In genomic region chr10:58497320-58498284, GRCm38 (mm10) we compare ENCODE assay signal across 8 mouse cellular contexts. TPM values are rescaled to one million over a fixed set of nuclear protein-coding genes. Genes with fewer than 3 reads are reported as not detected.
DNase-seq lines count a peak whose midpoint lies in the region; ATAC-seq and TF ChIP-seq lines count a peak whose summit lies in the region.

Gene Ccdc138, plus strand, starts transcription at chr10:58497948.

- H3K27ac ChIP-seq in forebrain, postnatal 0 days (ENCODE audit: low read depth, low read length) = peak within 1 kb of the TSS; percentile 70
- peak within 1 kb of the TSS; percentile 97 for H3K27ac ChIP-seq in lung, embryonic 15.5 days

- DNase-seq in G1E (ENCODE audit: low spot score) = peak; percentile 68
- DNase-seq in cerebellum, adult 18-20 months = peak; percentile 84 to 85
- peak; percentile 92 for DNase-seq in forebrain, postnatal 0 days
- peak; percentile 94 for DNase-seq in heart, postnatal 4 days
- DNase-seq in layer of hippocampus, adult 8-10 months (ENCODE audit: low spot score in 2 of 2) = peak; percentile 87 to 91
- peak; percentile 85 for DNase-seq in ovary, adult 18-20 months (ENCODE audit: low spot score)
- peak; percentile 93 for DNase-seq in thymus, postnatal 0 days (ENCODE audit: low spot score)

- peaks cover 15% of the 10 kb centered on the region for H3K36me3 ChIP-seq in G1E (replicated peaks)
- peaks cover 16% of the 10 kb centered on the region for H3K36me3 ChIP-seq in forebrain, postnatal 0 days (ENCODE audit: insufficient read depth)
- H3K36me3 ChIP-seq in lung, embryonic 15.5 days = peaks cover 22% of the 10 kb centered on the region

- peak within 1 kb of the TSS; percentile 74 for H3K4me3 ChIP-seq in G1E (ENCODE audit: low read depth, low read length)
- peak within 1 kb of the TSS; percentile 76 for H3K4me3 ChIP-seq in forebrain, postnatal 0 days (ENCODE audit: low read depth, low read length)
- peak within 1 kb of the TSS; percentile 89 for H3K4me3 ChIP-seq in lung, embryonic 15.5 days

- H3K27me3 ChIP-seq in G1E (ENCODE audit: insufficient read depth, low read length) = no peaks in the 10 kb centered on the region
- H3K27me3 ChIP-seq in forebrain, postnatal 0 days (ENCODE audit: insufficient read depth, low read length) = no peaks in the 10 kb centered on the region
- no peaks in the 10 kb centered on the region for H3K27me3 ChIP-seq in lung, embryonic 15.5 days

- H3K9me3 ChIP-seq in G1E (replicated peaks) = no peaks in the 10 kb centered on the region
- H3K9me3 ChIP-seq in forebrain, postnatal 0 days (ENCODE audit: low read length) = no peaks in the 10 kb centered on the region
- H3K9me3 ChIP-seq in lung, embryonic 15.5 days = no peaks in the 10 kb centered on the region

- WGBS in forebrain, postnatal 0 days = 2% methylated on average over 50 of the region's 50 CpGs
- under 1% methylated on average over 50 of the region's 50 CpGs for WGBS in lung, embryonic 15.5 days

- H3K4me1 ChIP-seq in G1E (ENCODE audit: insufficient read depth, low read depth, low read length) = peaks cover 4% of the 10 kb centered on the region
- 0 out of 2 replicates have a peak, but pooled peaks cover 4% of the 10 kb centered on the region for H3K4me1 ChIP-seq in forebrain, postnatal 0 days (ENCODE audit: insufficient read depth)
- peaks cover 9% of the 10 kb centered on the region; the same call in 1 of the 2 replicates for H3K4me1 ChIP-seq in lung, embryonic 15.5 days

- no peak for TF ChIP-seq CTCF in G1E (IDR thresholded peaks at IDR 0.05; ENCODE audit: low read depth, low read length)
- peak; percentile 62 for TF ChIP-seq CTCF in forebrain, postnatal 0 days (IDR thresholded peaks at IDR 0.05; ENCODE audit: low read depth)

- peak; percentile 85 for ATAC-seq in G1E (ENCODE audit: extremely low read depth, insufficient number of reproducible peaks, low FRiP score, poor library complexity, severe bottlenecking)
- ATAC-seq in forebrain, postnatal 0 days = peak; percentile 99
- ATAC-seq in lung, embryonic 15.5 days (ENCODE audit: borderline replicate concordance, extremely low read depth, low FRiP score, low TSS enrichment) = peak; percentile 99

- H3K4me2 ChIP-seq in forebrain, postnatal 0 days (ENCODE audit: low read depth) = peak within 1 kb of the TSS; percentile 59
- peak within 1 kb of the TSS; percentile 68 for H3K4me2 ChIP-seq in lung, embryonic 15.5 days

- H3K9ac ChIP-seq in forebrain, postnatal 0 days = peak within 1 kb of the TSS; percentile 57
- peak within 1 kb of the TSS; percentile 64 for H3K9ac ChIP-seq in lung, embryonic 15.5 days

RNA-seq across cellular contexts. Expression of gene Ccdc138, which starts in this region (rescaled TPM):
- 3.4 and 4.5 TPM in 2 replicates for total RNA-seq in G1E (2014; fragmentation: Nextera tagmentation)
- 2.1 and 2.6 TPM in 2 replicates for total RNA-seq in G1E (2017)
- 0.20 and 0.35 TPM in 2 replicates for polyA plus RNA-seq in G1E (2012)
- total RNA-seq in forebrain, postnatal 0 days (2014; rRNA removed) = 7.8 and 7.9 TPM in 2 replicates
- 4.9 and 9.4 TPM in 2 replicates for polyA plus RNA-seq in forebrain, postnatal 0 days (2015; fragmentation: Nextera tagmentation; extraction: Ambion mirVana)
- total RNA-seq in heart, postnatal 4 days (2021) = 1 to 10 TPM; 2.5 to 2.7 TPM
- total RNA-seq in layer of hippocampus, adult 8-10 months (2022) = 1 to 10 TPM; 3.3 to 4.7 (median 3.7) TPM
- 10.1 and 10.4 TPM in 2 replicates for polyA plus RNA-seq in lung, embryonic 15.5 days (2015; fragmentation: Nextera tagmentation; extraction: Ambion mirVana)
- 6.2 and 9.3 TPM in 2 replicates for polyA plus RNA-seq in thymus, postnatal 0 days (2015; fragmentation: Nextera tagmentation; extraction: Ambion mirVana)

Comparison
In these comparisons a context has a peak if more than half of its experiments do, and no peak if none do; other contexts are left out.
1. Peak in every context shown above with its lines: DNase-seq, ATAC-seq, H3K4me3 ChIP-seq and H3K27ac ChIP-seq.